Mouse (Mus musculus) liver, embryonic 15.5 days (tissue): ENCODE results near the gene Tubb4b. TPM values are rescaled to one million over a fixed set of nuclear protein-coding genes. Genes with fewer than 3 reads are reported as not detected.
A peak's percentile ranks its signal among the peaks of the same experiment; 100 is the strongest.
"Not testable (repeated sequence)": the region's sequence is repeated elsewhere in the genome, so short reads cannot be mapped to it uniquely, and the experiment has no call there.

ENCODE experiments used
- ATAC-seq: fragments of 200-750 bp; cut with Nextera tagmentation; 2 replicates; pipeline ENCODE4 v1.8.0; 2017; ENCODE audit warnings: moderate number of reproducible peaks, mild to moderate bottlenecking, moderate library complexity; ENCODE audit not compliant: insufficient read depth
- H3K27ac ChIP-seq: fragments of 300-500 bp; sonication (generic); replicated peaks from 2 replicates; pipeline ENCODE4 v1.5.1; 2015; ENCODE audit warnings: mild to moderate bottlenecking, inconsistent platforms
- H3K27me3 ChIP-seq: fragments of 300-500 bp; sonication (generic); 2 replicates; pipeline ENCODE4 v1.6.1; 2015; ENCODE audit warnings: mild to moderate bottlenecking, inconsistent platforms
- H3K36me3 ChIP-seq: fragments of 300-500 bp; sonication (generic); replicated peaks from 2 replicates; pipeline ENCODE4 v1.6.1; 2015; ENCODE audit warnings: moderate library complexity, mild to moderate bottlenecking, inconsistent platforms
- H3K4me1 ChIP-seq: fragments of 300-500 bp; sonication (generic); replicated peaks from 2 replicates; pipeline ENCODE4 v1.6.1; 2015; ENCODE audit warnings: inconsistent platforms
- H3K4me2 ChIP-seq: fragments of 300-500 bp; sonication (generic); 2 replicates; pipeline ENCODE4 v1.6.1; 2015; ENCODE audit warnings: moderate library complexity, mild to moderate bottlenecking, inconsistent platforms
- H3K4me3 ChIP-seq: fragments of 300-500 bp; sonication (generic); replicated peaks from 2 replicates; pipeline ENCODE4 v1.5.1; 2015; ENCODE audit warnings: mild to moderate bottlenecking, inconsistent platforms
- H3K9ac ChIP-seq: fragments of 300-500 bp; sonication (generic); 2 replicates; pipeline ENCODE4 v1.6.1; 2015; ENCODE audit warnings: moderate library complexity, mild to moderate bottlenecking, inconsistent platforms
- H3K9me3 ChIP-seq: fragments of 300-500 bp; sonication (generic); replicated peaks from 2 replicates; pipeline ENCODE4 v1.6.1; 2016; ENCODE audit warnings: inconsistent platforms
- WGBS: fragments of 180-500 bp; shearing (Covaris S2); methylation state at CpG from one replicate; pipeline ENCODE4 v1.1.7; 2015; ENCODE audit warnings: mixed read lengths; ENCODE audit not compliant: insufficient replicate concordance; 5-methylcytosine and 5-hydroxymethylcytosine counted together
- polyA plus RNA-seq: library from polyadenylated mRNA; unstranded; fragments of >200 nt; fragmentation: Nextera tagmentation; extraction: Ambion mirVana; gene quantifications from 2 replicates; pipeline ENCODE4 v1.2.1, GENCODE M21; 2015

Tubb4b gene
- polyA plus RNA-seq, 1 experiment from 2014 or later: 695 TPM

DNA sequence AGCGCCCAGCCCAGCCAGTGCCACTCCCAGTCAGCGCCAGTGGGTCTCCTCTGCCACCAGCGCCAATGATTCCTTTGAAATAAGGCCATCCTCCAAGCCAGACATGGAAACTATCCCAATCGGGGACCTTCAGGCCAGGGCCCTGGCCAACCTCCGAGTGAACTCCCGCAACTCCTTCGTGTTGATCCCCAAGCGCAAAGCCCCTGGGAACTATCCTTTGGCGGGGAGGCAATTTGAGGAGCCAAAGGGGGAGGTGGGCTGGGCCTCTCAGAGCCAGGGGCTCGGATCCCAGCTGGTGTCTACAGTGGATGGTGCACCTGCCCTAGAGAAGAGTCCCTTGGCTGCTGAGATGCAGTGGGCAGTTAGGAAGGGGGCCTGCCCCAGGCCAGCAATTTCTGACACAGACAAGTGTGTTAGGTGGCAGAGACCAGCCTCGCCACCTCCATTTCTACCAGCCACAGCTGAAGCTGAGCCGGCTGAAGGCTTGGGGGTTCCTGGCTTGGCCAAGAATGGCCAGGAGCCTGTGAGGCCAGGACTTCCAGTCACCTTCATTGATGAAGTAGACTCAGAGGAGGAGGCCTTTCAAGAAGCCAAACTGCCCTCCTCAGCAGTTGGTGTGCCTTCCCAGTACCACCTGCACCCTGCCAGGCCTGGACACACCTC, 39.3 kb upstream of the Tubb4b start:
- Histone ChIP-seq H3K36me3 (peaks cover 12% of the 10 kb centered on the region), H3K27ac (no peak overlapping the region), H3K4me1 (peaks cover 70% of the 10 kb centered on the region), H3K9ac (peak overlapping the region; percentile 70), H3K9me3 (no peaks in the 10 kb centered on the region), H3K27me3 (0 out of 2 replicates have a peak, but pooled peaks cover 3% of the 10 kb centered on the region), H3K4me2 (peak overlapping the region; percentile 100), H3K4me3 (peak overlapping the region; percentile 87)
- ATAC-seq: no peak
- WGBS: 29% methylated on average over 12 of the region's 12 CpGs

DNA sequence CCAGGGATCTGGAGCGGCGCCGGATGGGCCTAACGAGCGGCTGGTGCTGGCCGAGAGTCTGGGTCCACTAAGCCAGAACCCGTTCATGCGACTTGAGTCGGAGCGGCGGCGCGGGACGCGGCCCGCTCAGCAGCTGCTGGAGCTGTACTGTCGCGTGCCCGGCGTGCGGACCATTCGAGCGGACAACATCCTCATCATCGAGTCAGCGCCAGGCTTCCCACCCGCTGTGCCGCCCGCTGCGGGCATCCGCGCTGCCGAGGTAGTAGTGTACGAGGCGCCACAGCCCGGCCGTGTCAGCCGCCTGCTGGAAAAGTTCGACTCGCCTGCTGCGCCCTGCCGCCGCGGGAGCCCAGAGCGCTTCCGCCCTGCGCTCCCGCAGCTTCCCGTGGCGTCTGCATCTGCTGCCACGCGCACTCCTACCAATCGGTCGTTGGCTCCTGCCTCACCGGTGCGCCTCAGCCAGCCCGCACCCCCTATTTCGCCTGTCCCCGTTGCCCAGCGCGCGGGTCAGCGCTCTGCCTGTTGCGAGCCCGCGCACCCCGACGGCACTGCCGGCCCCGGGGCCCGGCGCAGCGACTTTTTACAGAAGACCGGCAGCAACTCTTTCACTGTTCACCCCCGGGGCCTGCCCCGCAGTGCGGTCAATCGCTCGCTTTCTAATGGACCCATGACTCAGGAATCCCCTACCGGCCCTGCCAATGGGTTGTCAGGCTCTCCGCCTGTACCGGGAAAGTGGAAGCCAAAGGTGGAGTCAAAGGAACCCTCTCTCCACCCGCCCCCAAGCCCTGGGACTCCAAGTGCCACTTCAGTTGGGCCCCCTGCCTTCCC, 38.5 kb upstream of the Tubb4b start:
- Histone ChIP-seq H3K27me3 (0 out of 2 replicates have a peak, but pooled peaks cover 3% of the 10 kb centered on the region), H3K9me3 (no peaks in the 10 kb centered on the region), H3K27ac (peak overlapping the region; percentile 78), H3K4me3 (peak overlapping the region; percentile 87), H3K4me1 (peaks cover 65% of the 10 kb centered on the region), H3K4me2 (peak overlapping the region; percentile 100), H3K36me3 (0 out of 2 replicates have a peak, but pooled peaks cover 5% of the 10 kb centered on the region), H3K9ac (peak overlapping the region; percentile 70)
- peak; percentile 29 for ATAC-seq
- under 1% methylated on average over 82 of the region's 82 CpGs for WGBS

DNA sequence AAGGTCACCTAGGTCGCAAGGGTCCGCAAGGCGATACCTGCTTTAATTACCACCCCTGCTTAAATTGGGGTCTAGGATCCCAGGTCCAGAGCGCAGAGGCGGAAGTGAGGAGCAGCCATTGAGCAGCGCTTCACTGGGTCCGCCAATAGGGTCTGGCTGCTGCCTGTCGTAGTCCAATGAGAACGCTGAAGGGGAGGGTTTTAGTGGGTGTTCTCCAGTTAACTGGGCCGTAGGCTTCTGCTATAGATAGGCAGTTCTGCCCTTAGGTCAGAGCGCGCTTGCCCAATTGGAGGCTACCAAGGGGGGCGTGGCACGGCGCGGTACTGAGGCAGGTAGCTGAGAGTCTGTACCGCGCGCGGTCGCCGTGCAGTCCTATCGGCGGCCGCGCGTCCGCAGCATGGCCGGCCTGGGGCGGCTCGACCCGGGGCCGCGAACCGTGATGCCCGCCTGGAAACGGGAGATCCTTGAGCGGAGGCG, 37.8 kb upstream of the Tubb4b start, which contains the start of gene Tprn:
TSS of gene Tprn (plus strand) at position 328 of the 477 bp plus-strand sequence.
- H3K27me3 ChIP-seq: 0 out of 2 replicates have a peak, but pooled peaks cover 3% of the 10 kb centered on the region
- H3K4me1 ChIP-seq: peaks cover 58% of the 10 kb centered on the region
- ATAC-seq: peak; percentile 98
- peak within 1 kb of the TSS; percentile 70 for H3K9ac ChIP-seq
- H3K4me3 ChIP-seq: peak within 1 kb of the TSS; percentile 87
- under 1% methylated on average over 39 of the region's 39 CpGs for WGBS
- peak within 1 kb of the TSS; percentile 100 for H3K4me2 ChIP-seq
- H3K36me3 ChIP-seq: no peaks in the 10 kb centered on the region
- peak within 1 kb of the TSS; percentile 78 for H3K27ac ChIP-seq
- H3K9me3 ChIP-seq: no peaks in the 10 kb centered on the region

DNA sequence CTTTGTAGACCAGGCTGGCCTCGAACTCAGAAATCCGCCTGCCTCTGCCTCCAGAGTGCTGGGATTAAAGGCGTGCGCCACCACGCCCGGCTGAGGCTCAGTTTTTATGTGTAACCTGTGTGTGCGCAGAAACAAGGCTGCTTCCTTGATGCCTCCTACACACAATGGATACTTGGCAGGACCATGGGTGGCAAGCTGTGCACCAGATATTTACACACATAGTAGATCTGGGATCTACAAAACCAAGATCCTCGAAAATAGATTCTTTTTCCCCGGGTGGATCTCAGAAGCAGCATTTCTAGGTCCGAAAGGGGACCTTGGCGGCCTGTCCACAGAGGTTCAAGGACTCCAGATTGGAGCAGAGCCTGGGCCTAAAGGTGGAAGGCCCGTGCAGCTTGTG, 37.4 kb upstream of the Tubb4b start:
- 0 out of 2 replicates have a peak, but pooled peaks cover 3% of the 10 kb centered on the region for H3K27me3 ChIP-seq
- no peaks in the 10 kb centered on the region for H3K9me3 ChIP-seq
- peak overlapping the region; percentile 21 for H3K27ac ChIP-seq
- 38% methylated on average over 12 of the region's 12 CpGs for WGBS
- H3K4me1 ChIP-seq: peaks cover 57% of the 10 kb centered on the region
- no peaks in the 10 kb centered on the region for H3K36me3 ChIP-seq
- peak overlapping the region; percentile 100 for H3K4me2 ChIP-seq
- peak overlapping the region; percentile 28 for H3K9ac ChIP-seq
- H3K4me3 ChIP-seq: peak overlapping the region; percentile 87
- ATAC-seq: peak; percentile 2

DNA sequence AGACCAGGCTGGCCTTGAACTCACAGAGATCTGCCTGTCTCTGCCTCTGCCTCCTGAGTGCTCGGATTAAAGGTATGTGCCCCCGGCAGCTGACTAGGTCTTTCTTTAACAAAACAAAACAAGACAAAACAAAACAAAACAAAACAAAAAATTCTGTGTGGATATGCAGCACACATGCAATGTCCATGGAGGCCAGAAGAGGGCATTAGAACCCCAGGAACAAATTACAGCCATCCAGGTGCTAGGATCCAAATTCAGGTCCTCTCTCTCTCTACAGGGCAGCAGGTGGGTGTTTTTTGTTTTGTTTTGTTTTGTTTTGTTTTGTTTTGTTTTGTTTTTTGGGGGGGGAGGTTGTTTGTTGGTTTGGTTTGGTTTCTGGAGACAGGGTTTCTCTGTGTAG, 34.4 kb upstream of the Tubb4b start:
- 33% methylated on average over 2 of the region's 2 CpGs for WGBS
- Histone ChIP-seq H3K27ac (no peak overlapping the region), H3K4me2 (no peak overlapping the region), H3K4me3 (no peak overlapping the region), H3K36me3 (no peaks in the 10 kb centered on the region), H3K4me1 (peaks cover 49% of the 10 kb centered on the region), H3K9me3 (no peaks in the 10 kb centered on the region), H3K27me3 (0 out of 2 replicates have a peak, but pooled peaks cover 2% of the 10 kb centered on the region), H3K9ac (no peak overlapping the region)
- no peak for ATAC-seq

- H3K27ac ChIP-seq, H3K4me2 ChIP-seq, H3K4me3 ChIP-seq, H3K9ac ChIP-seq, ATAC-seq, H3K27me3 ChIP-seq, H3K9me3 ChIP-seq: not testable (repeated sequence)
- WGBS: 70% methylated on average over 5 of the region's 5 CpGs
- H3K4me1 ChIP-seq: peaks cover 35% of the 10 kb centered on the region
- H3K36me3 ChIP-seq: peaks cover 12% of the 10 kb centered on the region; the same call in 1 of the 2 replicates
Observed at GRCm38 (mm10) chr2:25257250-25257649, 32.7 kb upstream of the Tubb4b start.

DNA sequence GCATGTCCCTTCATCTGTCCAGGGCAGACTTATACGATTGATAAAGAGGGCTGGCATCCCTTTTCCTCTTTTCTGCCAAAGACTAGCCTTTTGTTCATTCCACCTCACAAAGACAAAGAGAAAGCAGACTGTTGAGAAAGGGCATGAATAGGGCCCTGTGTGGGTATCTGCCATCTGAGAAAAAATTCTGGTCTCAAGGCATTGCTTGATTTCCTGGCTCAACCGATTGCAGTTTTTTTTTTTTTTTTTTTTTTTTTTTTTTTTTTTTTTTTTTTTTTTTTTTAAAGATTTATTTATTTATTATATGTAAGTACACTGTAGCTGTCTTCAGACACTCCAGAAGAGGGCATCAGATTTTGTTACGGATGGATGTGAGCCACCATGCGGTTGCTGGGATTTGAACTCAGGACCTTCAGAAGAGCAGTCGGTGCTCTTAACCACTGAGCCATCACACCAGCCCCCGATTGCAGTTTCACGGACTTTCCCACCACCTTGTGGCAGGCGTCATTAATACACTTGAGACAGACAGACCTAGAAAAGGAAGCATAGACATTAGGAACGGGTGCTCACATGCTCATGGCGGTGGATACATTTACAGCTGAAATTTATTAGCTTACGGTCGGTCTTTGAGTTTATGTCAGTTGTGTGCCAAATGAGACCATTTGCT, 32.1 kb upstream of the Tubb4b start:
- ATAC-seq: not testable (repeated sequence)

GRCm38 (mm10) chr2:25255284-25255779, 30.8 kb upstream of the Tubb4b start, which contains the start of gene Tmem203:
Tmem203 (plus strand) TSS chr2:25255439.
- Histone ChIP-seq H3K27me3 (no peaks in the 10 kb centered on the region), H3K4me1 (peaks cover 25% of the 10 kb centered on the region), H3K27ac (peak within 1 kb of the TSS; percentile 83), H3K9ac (peak within 1 kb of the TSS; percentile 84), H3K9me3 (no peaks in the 10 kb centered on the region), H3K4me3 (peak within 1 kb of the TSS; percentile 90), H3K36me3 (peaks cover 29% of the 10 kb centered on the region), H3K4me2 (peak within 1 kb of the TSS; percentile 93)
- 0% methylated on average over 39 of the region's 39 CpGs for WGBS
- peak; percentile 82 for ATAC-seq

More for the DNA sequence above, 32.1 kb upstream of the Tubb4b start:
- Histone ChIP-seq H3K4me3 (peak overlapping the region; percentile 90), H3K27ac (peak overlapping the region; percentile 83; the same call in 1 of the 2 replicates), H3K9ac (peak overlapping the region; percentile 84), H3K4me2 (peak overlapping the region; percentile 93), H3K4me1 (peaks cover 29% of the 10 kb centered on the region), H3K36me3 (peaks cover 17% of the 10 kb centered on the region)
- not testable (repeated sequence) for H3K27me3 ChIP-seq, H3K9me3 ChIP-seq
- WGBS: 32% methylated on average over 12 of the region's 12 CpGs

GRCm38 (mm10) chr2:25252331-25252730, 27.8 kb upstream of the Tubb4b start:
- H3K27ac ChIP-seq: no peak overlapping the region
- no peak overlapping the region for H3K4me2 ChIP-seq
- H3K36me3 ChIP-seq: peaks cover 54% of the 10 kb centered on the region
- no peaks in the 10 kb centered on the region for H3K9me3 ChIP-seq
- no peak overlapping the region for H3K4me3 ChIP-seq
- H3K27me3 ChIP-seq: no peaks in the 10 kb centered on the region
- 74% methylated on average over 1 of the region's 1 CpGs for WGBS
- no peak for ATAC-seq
- H3K9ac ChIP-seq: no peak overlapping the region
- H3K4me1 ChIP-seq: peaks cover 25% of the 10 kb centered on the region

- H3K27me3 ChIP-seq: peaks cover 29% of the 10 kb centered on the region
- H3K4me1 ChIP-seq: peaks cover 14% of the 10 kb centered on the region
- no peak within 1 kb of the TSS for H3K4me3 ChIP-seq
- no peak within 1 kb of the TSS for H3K27ac ChIP-seq
- no peak within 1 kb of the TSS for H3K9ac ChIP-seq
- peaks cover 44% of the 10 kb centered on the region for H3K36me3 ChIP-seq
- ATAC-seq: no peak
- 76% methylated on average over 10 of the region's 10 CpGs for WGBS
- no peak within 1 kb of the TSS for H3K4me2 ChIP-seq
- no peaks in the 10 kb centered on the region for H3K9me3 ChIP-seq
Observed at GRCm38 (mm10) chr2:25246183-25247072, 21.9 kb upstream of the Tubb4b start, which contains the start of gene AL732309.1. AL732309.1 (minus strand) TSS chr2:25246863.
